Mouse (Mus musculus) myocyte (in vitro differentiated cells): ENCODE measurements around the gene Pitpna. TPM values are rescaled to one million over a fixed set of nuclear protein-coding genes. Genes with fewer than 3 reads are reported as not detected.

ENCODE experiments used
- H3K27me3 ChIP-seq: one replicate; pipeline ENCODE4 v1.6.1; 2011; ENCODE audit not compliant: control insufficient read depth, insufficient read depth, insufficient read length
- H3K36me3 ChIP-seq: one replicate; pipeline ENCODE4 v1.6.1; 2011; ENCODE audit not compliant: control insufficient read depth, insufficient read depth
- H3K4me2 ChIP-seq: one replicate; pipeline ENCODE4 v1.6.1; 2011; ENCODE audit warnings: low read depth, control low read depth
- H3K4me3 ChIP-seq: one replicate; pipeline ENCODE4 v1.5.1; 2011; ENCODE audit warnings: mild to moderate bottlenecking, control low read depth, moderate library complexity
- H3K79me2 ChIP-seq: one replicate; pipeline ENCODE4 v1.6.1; 2011; ENCODE audit not compliant: control insufficient read depth, insufficient read depth
- H3ac ChIP-seq: one replicate; pipeline ENCODE4 v1.6.1; 2011; ENCODE audit not compliant: control insufficient read depth, insufficient read length
- CEBPB ChIP-seq: IDR thresholded peaks from 2 replicates; pipeline ENCODE4 v1.6.1; 2011; ENCODE audit warnings: mild to moderate bottlenecking, moderate library complexity; ENCODE audit not compliant: poor library complexity, insufficient read depth, severe bottlenecking
- E2F4 ChIP-seq: IDR thresholded peaks from one replicate; pipeline ENCODE4 v1.6.1; 2011; ENCODE audit warnings: mild to moderate bottlenecking, control low read depth, moderate library complexity; ENCODE audit not compliant: insufficient read depth
- MAX ChIP-seq: IDR thresholded peaks from one replicate; pipeline ENCODE4 v1.6.1; 2011; ENCODE audit warnings: low read depth, mild to moderate bottlenecking, control low read depth
- MYOD1 ChIP-seq, 3 experiments: IDR thresholded peaks; one replicate each; pipeline ENCODE4 v1.6.1; 2011; ENCODE audit warnings: control low read depth in 2 of 3, low read depth in 2 of 3, mild to moderate bottlenecking in 2 of 3, moderate library complexity in 1 of 3; ENCODE audit not compliant: insufficient read length in 2 of 3, control insufficient read depth in 1 of 3
- MYOG ChIP-seq, 3 experiments: IDR thresholded peaks; one replicate each; pipeline ENCODE4 v1.6.1; 2011; ENCODE audit warnings: control low read depth in 2 of 3, low read depth in 2 of 3, mild to moderate bottlenecking in 2 of 3; ENCODE audit not compliant: insufficient read length in 2 of 3, control insufficient read depth in 1 of 3, insufficient read depth in 1 of 3
- POLR2A ChIP-seq: IDR thresholded peaks from one replicate; pipeline ENCODE4 v1.6.1; 2011; ENCODE audit warnings: low read depth, mild to moderate bottlenecking, control low read depth, moderate library complexity; ENCODE audit not compliant: insufficient read length
- POLR2AphosphoS2 ChIP-seq: IDR thresholded peaks from one replicate; pipeline ENCODE4 v1.6.1; 2011; ENCODE audit warnings: low read depth, control low read depth; ENCODE audit not compliant: insufficient read length
- REST ChIP-seq: IDR thresholded peaks from one replicate; pipeline ENCODE4 v1.6.1; 2011; ENCODE audit warnings: mild to moderate bottlenecking, control low read depth, moderate library complexity; ENCODE audit not compliant: insufficient read depth, insufficient read length
- SRF ChIP-seq: IDR thresholded peaks from one replicate; pipeline ENCODE4 v1.6.1; 2011; ENCODE audit warnings: low read depth; ENCODE audit not compliant: control insufficient read depth, insufficient read length
- TCF12 ChIP-seq: IDR thresholded peaks from one replicate; pipeline ENCODE4 v1.6.1; 2011; ENCODE audit warnings: mild to moderate bottlenecking, control low read depth; ENCODE audit not compliant: poor library complexity, insufficient read depth, severe bottlenecking
- TCF3 ChIP-seq: IDR thresholded peaks from one replicate; pipeline ENCODE4 v1.6.1; 2011; ENCODE audit warnings: low read depth, control low read depth; ENCODE audit not compliant: insufficient read length
- USF1 ChIP-seq: IDR thresholded peaks from one replicate; pipeline ENCODE4 v1.6.1; 2011; ENCODE audit warnings: low read depth, mild to moderate bottlenecking, control low read depth, moderate library complexity
- polyA plus RNA-seq: library from polyadenylated mRNA; unstranded; fragments of >200 nt; fragmentation: generic; extraction: Trizol; gene quantifications from one replicate; pipeline ENCODE4 v1.2.1, GENCODE M21; 2012; ENCODE audit warnings: missing spikeins

The Pitpna gene
- polyA plus RNA-seq, 1 experiment, result 125 TPM

- Histone ChIP-seq H3K4me2 (no peak overlapping the region), H3K36me3 (peaks cover 13% of the 10 kb centered on the region), H3K79me2 (no peaks in the 10 kb centered on the region), H3K27me3 (no peaks in the 10 kb centered on the region), H3K4me3 (no peak overlapping the region), H3ac (no peak overlapping the region)
- TF ChIP-seq POLR2A (no peak), MYOD1 (IDR thresholded peaks at IDR 0.05; ENCODE audit: control insufficient read depth in 1 of 3, insufficient read length in 2 of 3, low read depth in 2 of 3) (no peak), MYOG (IDR thresholded peaks at IDR 0.05; ENCODE audit: control insufficient read depth in 1 of 3, insufficient read depth in 1 of 3, insufficient read length in 2 of 3, low read depth in 2 of 3) (no peak), CEBPB (no peak), REST (no peak), USF1 (no peak), E2F4 (no peak), SRF (no peak), TCF12 (no peak), POLR2AphosphoS2 (no peak), TCF3 (no peak), MAX (no peak)
These were observed 37.9 kb downstream of the Pitpna start for GRCm38 (mm10) chr11:75625820-75626219.

GRCm38 (mm10) chr11:75630098-75630497, 42.2 kb downstream of the Pitpna start:
- Histone ChIP-seq H3K4me3 (peak overlapping the region; percentile 76), H3K36me3 (peaks cover 13% of the 10 kb centered on the region), H3K79me2 (no peaks in the 10 kb centered on the region), H3K27me3 (no peaks in the 10 kb centered on the region), H3K4me2 (peak overlapping the region; percentile 96), H3ac (peak overlapping the region; percentile 69)
- TF ChIP-seq TCF3, result no peak
- TF ChIP-seq SRF, result no peak

- Histone ChIP-seq H3K27me3 (no peaks in the 10 kb centered on the region), H3K36me3 (peaks cover 9% of the 10 kb centered on the region), H3K4me3 (peak within 1 kb of the TSS; percentile 76), H3K79me2 (no peaks in the 10 kb centered on the region), H3ac (peak within 1 kb of the TSS; percentile 69), H3K4me2 (peak within 1 kb of the TSS; percentile 96)
- TF ChIP-seq MYOG (IDR thresholded peaks at IDR 0.05; ENCODE audit: control insufficient read depth in 1 of 3, insufficient read depth in 1 of 3, insufficient read length in 2 of 3, low read depth in 2 of 3), result peak in 1 of 3 experiments; percentile 24
- peak; percentile 93 for TF ChIP-seq POLR2A
- peak; percentile 31 for TF ChIP-seq SRF
- TF ChIP-seq TCF12, result no peak
- TF ChIP-seq TCF3, result no peak
- peak; percentile 99 for TF ChIP-seq POLR2AphosphoS2
- peak; percentile 16 for TF ChIP-seq REST
- peak; percentile 7 for TF ChIP-seq E2F4
- TF ChIP-seq MAX, result no peak
- peak in 1 of 3 experiments; percentile 31 for TF ChIP-seq MYOD1 (IDR thresholded peaks at IDR 0.05; ENCODE audit: control insufficient read depth in 1 of 3, insufficient read length in 2 of 3, low read depth in 2 of 3)
- TF ChIP-seq CEBPB, result no peak
- no peak for TF ChIP-seq USF1
These were observed 42.8 kb downstream of the Pitpna start, which contains the start of gene Inpp5k for GRCm38 (mm10) chr11:75630645-75631229. TSS of gene Inpp5k (plus strand) at chr11:75630988.

GRCm38 (mm10) chr11:75631561-75632225, 43.8 kb downstream of the Pitpna start:
- H3K4me2 ChIP-seq, result peak overlapping the region; percentile 82
- H3K4me3 ChIP-seq, result peak overlapping the region; percentile 76
- peak overlapping the region; percentile 69 for H3ac ChIP-seq
- TF ChIP-seq TCF3, result no peak
- no peak for TF ChIP-seq REST
- no peak for TF ChIP-seq MAX
- no peak for TF ChIP-seq CEBPB
- no peak for TF ChIP-seq MYOD1 (IDR thresholded peaks at IDR 0.05; ENCODE audit: control insufficient read depth in 1 of 3, insufficient read length in 2 of 3, low read depth in 2 of 3)
- no peak for TF ChIP-seq POLR2AphosphoS2
- TF ChIP-seq E2F4, result no peak
- no peak for TF ChIP-seq TCF12
- TF ChIP-seq USF1, result no peak
- no peak for TF ChIP-seq MYOG (IDR thresholded peaks at IDR 0.05; ENCODE audit: control insufficient read depth in 1 of 3, insufficient read depth in 1 of 3, insufficient read length in 2 of 3, low read depth in 2 of 3)
- no peaks in the 10 kb centered on the region for H3K27me3 ChIP-seq
- peaks cover 13% of the 10 kb centered on the region for H3K36me3 ChIP-seq
- no peaks in the 10 kb centered on the region for H3K79me2 ChIP-seq

- no peak overlapping the region for H3K4me3 ChIP-seq
- no peak overlapping the region for H3ac ChIP-seq
- peaks cover 7% of the 10 kb centered on the region for H3K36me3 ChIP-seq
- no peaks in the 10 kb centered on the region for H3K79me2 ChIP-seq
- H3K4me2 ChIP-seq, result no peak overlapping the region
- no peaks in the 10 kb centered on the region for H3K27me3 ChIP-seq
- TF ChIP-seq REST (no peak), MAX (no peak), POLR2A (no peak), CEBPB (no peak), SRF (no peak), POLR2AphosphoS2 (no peak), TCF12 (no peak), TCF3 (no peak), MYOD1 (IDR thresholded peaks at IDR 0.05; ENCODE audit: control insufficient read depth in 1 of 3, insufficient read length in 2 of 3, low read depth in 2 of 3) (no peak), E2F4 (no peak), MYOG (IDR thresholded peaks at IDR 0.05; ENCODE audit: control insufficient read depth in 1 of 3, insufficient read depth in 1 of 3, insufficient read length in 2 of 3, low read depth in 2 of 3) (no peak), USF1 (no peak)
These were observed 45.0 kb downstream of the Pitpna start for GRCm38 (mm10) chr11:75632921-75633320.
